8 mouse cellular contexts compared by ENCODE assay signal in genomic region chr16:92058644-92059620, GRCm38 (mm10). TPM values are rescaled to one million over a fixed set of nuclear protein-coding genes. Genes with fewer than 3 reads are reported as not detected.
DNase-seq lines count a peak whose midpoint lies in the region; ATAC-seq and TF ChIP-seq lines count a peak whose summit lies in the region.

No protein-coding gene starts in this region.

- no peaks in the 10 kb centered on the region; the same call in 1 of the 2 replicates for H3K79me2 ChIP-seq in heart, adult 2 months (replicated peaks; ENCODE audit: control insufficient read depth, insufficient read depth, low read length)

- no peak for DNase-seq in heart, adult 2 months
- no peak for DNase-seq in heart, adult 8-10 months (ENCODE audit: low spot score)
- peak; percentile 57 for DNase-seq in embryo, embryonic 10 days (ENCODE audit: low spot score)
- DNase-seq in hindbrain, embryonic 10.5 days (ENCODE audit: low spot score), result peak; percentile 30
- DNase-seq in lung, adult 2 months, result peak; percentile 15
- no peak for DNase-seq in right cerebral cortex, postnatal 25 days

- peaks cover 7% of the 10 kb centered on the region for H3K9me3 ChIP-seq in hindbrain, embryonic 10.5 days

- ATAC-seq in CD4-positive, CD25-positive, alpha-beta regulatory T cell, adult 4 months, result peak; percentile 31

- H3K27me3 ChIP-seq in heart, adult 2 months (ENCODE audit: control insufficient read depth, insufficient read depth, low read length), result no peaks in the 10 kb centered on the region
- no peaks in the 10 kb centered on the region for H3K27me3 ChIP-seq in hindbrain, embryonic 10.5 days (ENCODE audit: insufficient read depth, poor library complexity, severe bottlenecking)

- no peak for TF ChIP-seq EP300 in heart, adult 2 months (IDR thresholded peaks at IDR 0.05; ENCODE audit: insufficient read depth, low read depth, low read length)

- H3K27ac ChIP-seq in heart, adult 2 months, result peak overlapping the region; percentile 96
- H3K27ac ChIP-seq in hindbrain, embryonic 10.5 days, result peak overlapping the region; percentile 97
- no peak overlapping the region for H3K27ac ChIP-seq in olfactory bulb, adult 2 months (ENCODE audit: insufficient read depth, low read depth, low read length)

- peak overlapping the region; percentile 93 for H3K4me3 ChIP-seq in heart, adult 2 months
- peak overlapping the region; percentile 91 for H3K4me3 ChIP-seq in hindbrain, embryonic 10.5 days
- peak overlapping the region; percentile 95 for H3K4me3 ChIP-seq in lung, adult 2 months (replicated peaks; ENCODE audit: extremely low read depth, low read depth, low read length)
- H3K4me3 ChIP-seq in olfactory bulb, adult 2 months (ENCODE audit: insufficient read depth, low read depth, low read length), result peak overlapping the region; percentile 83

- TF ChIP-seq POLR2A in heart, adult 2 months (IDR thresholded peaks at IDR 0.05; ENCODE audit: insufficient read depth, low read depth, low read length), result no peak
- TF ChIP-seq POLR2A in lung, adult 2 months (IDR thresholded peaks at IDR 0.05; ENCODE audit: borderline replicate concordance, extremely low read depth, low read depth, low read length), result no peak
- TF ChIP-seq POLR2A in olfactory bulb, adult 2 months (IDR thresholded peaks at IDR 0.05; ENCODE audit: insufficient read depth, low read depth, low read length), result no peak

- peaks cover 4% of the 10 kb centered on the region; the same call in 1 of the 2 replicates for H3K36me3 ChIP-seq in heart, adult 2 months (ENCODE audit: control insufficient read depth, insufficient read depth, low read length)
- H3K36me3 ChIP-seq in hindbrain, embryonic 10.5 days, result peaks cover 43% of the 10 kb centered on the region

- H3K9ac ChIP-seq in heart, adult 2 months (ENCODE audit: low read depth, low read length), result peak overlapping the region; percentile 97

- intact Hi-C loops in heart, adult 2 months (cut with DNase I), result loop anchor here (2.0 to 5.0 kb wide), 2 partner anchors 42 to 122 kb away; no protein-coding TSS in a partner anchor

- no peak for TF ChIP-seq CTCF in heart, adult 2 months (IDR thresholded peaks at IDR 0.05)
- no peak for TF ChIP-seq CTCF in lung, adult 2 months (IDR thresholded peaks at IDR 0.05; ENCODE audit: insufficient read depth, low read length)
- no peak for TF ChIP-seq CTCF in olfactory bulb, adult 2 months (IDR thresholded peaks at IDR 0.05; ENCODE audit: insufficient read depth, low read depth, low read length)

- WGBS in heart, adult 2 months, result 7% methylated on average over 63 of the region's 63 CpGs
- 1% methylated on average over 63 of the region's 63 CpGs for WGBS in hindbrain, embryonic 10.5 days
- WGBS in lung, adult 2 months, result 7% methylated on average over 61 of the region's 63 CpGs
- 3% methylated on average over 61 of the region's 63 CpGs for WGBS in olfactory bulb, adult 2 months

- H3K4me1 ChIP-seq in heart, adult 2 months (ENCODE audit: control insufficient read depth, insufficient read depth, low read length), result peaks cover 2% of the 10 kb centered on the region
- peaks cover 35% of the 10 kb centered on the region for H3K4me1 ChIP-seq in hindbrain, embryonic 10.5 days (replicated peaks)
- no peaks in the 10 kb centered on the region; the same call in 1 of the 2 replicates for H3K4me1 ChIP-seq in lung, adult 2 months (ENCODE audit: control insufficient read depth, insufficient read depth, low read length)
- H3K4me1 ChIP-seq in olfactory bulb, adult 2 months (ENCODE audit: control insufficient read depth, insufficient read depth, low read length), result peaks cover 12% of the 10 kb centered on the region

RNA-seq across cellular contexts. Expression of gene Slc5a3, which starts 0.8 kb away (rescaled TPM):
- total RNA-seq in heart, adult 2 months (2021), result 1 to 10 TPM; 3.2 to 8.1 TPM
- polyA plus RNA-seq in heart, adult 2 months (2012; rRNA removed), result 1.6 and 2.5 TPM in 2 replicates
- 1 to 10 TPM; 4.4 to 5.8 (median 5.0) TPM for total RNA-seq in heart, adult 8-10 months (2022)
- polyA plus RNA-seq in CD4-positive, CD25-positive, alpha-beta regulatory T cell, adult 4 months (2017; shearing (Covaris generic)), result 10 to 100 TPM in 1 of 2 experiments, 1 to 10 TPM in 1; 7.0 to 11.2 TPM
- 9.8 and 11.3 TPM in 2 replicates for polyA plus RNA-seq in hindbrain, embryonic 10.5 days (2016; fragmentation: Nextera tagmentation; extraction: Ambion mirVana)
- polyA plus RNA-seq in lung, adult 2 months (2012; rRNA removed), result 0.95 and 1.4 TPM in 2 replicates
- polyA plus RNA-seq in olfactory bulb, adult 2 months (2012; ENCODE audit: insufficient read depth, insufficient read length, low replicate concordance, missing spikeins), result not detected in 2 replicates

RNA-seq across cellular contexts. Expression of gene Gm49711, which starts 0.8 kb away (rescaled TPM):
- total RNA-seq in heart, adult 2 months (2021), result not detected
- polyA plus RNA-seq in heart, adult 2 months (2012; rRNA removed), result not detected in 2 replicates
- total RNA-seq in heart, adult 8-10 months (2022), result not detected
- polyA plus RNA-seq in CD4-positive, CD25-positive, alpha-beta regulatory T cell, adult 4 months (2017; shearing (Covaris generic)), result not detected
- 0.24 TPM in 1 of 2 replicates, not detected in the other for polyA plus RNA-seq in hindbrain, embryonic 10.5 days (2016; fragmentation: Nextera tagmentation; extraction: Ambion mirVana)
- 0.10 TPM in 1 of 2 replicates, not detected in the other for polyA plus RNA-seq in lung, adult 2 months (2012; rRNA removed)
- polyA plus RNA-seq in olfactory bulb, adult 2 months (2012; ENCODE audit: insufficient read depth, insufficient read length, low replicate concordance, missing spikeins), result not detected in 2 replicates

RNA-seq across cellular contexts. Expression of gene Mrps6, which starts 0.9 kb away (rescaled TPM):
- total RNA-seq in heart, adult 2 months (2021), result 10 to 100 TPM; 53.0 to 58.4 TPM
- polyA plus RNA-seq in heart, adult 2 months (2012; rRNA removed), result 40.5 and 43.0 TPM in 2 replicates
- 10 to 100 TPM; 57.6 to 68.6 (median 66.3) TPM for total RNA-seq in heart, adult 8-10 months (2022)
- polyA plus RNA-seq in CD4-positive, CD25-positive, alpha-beta regulatory T cell, adult 4 months (2017; shearing (Covaris generic)), result 10 to 100 TPM; 47.8 to 49.1 TPM
- polyA plus RNA-seq in hindbrain, embryonic 10.5 days (2016; fragmentation: Nextera tagmentation; extraction: Ambion mirVana), result 139 and 143 TPM in 2 replicates
- polyA plus RNA-seq in lung, adult 2 months (2012; rRNA removed), result 15.7 and 15.9 TPM in 2 replicates
- polyA plus RNA-seq in olfactory bulb, adult 2 months (2012; ENCODE audit: insufficient read depth, insufficient read length, low replicate concordance, missing spikeins), result not detected in 2 replicates

Comparison
In these comparisons a context has a peak if more than half of its experiments do, and no peak if none do; other contexts are left out.
1. DNase-seq: peak in embryo, embryonic 10 days (single experiment), hindbrain, embryonic 10.5 days (single experiment) and lung, adult 2 months (single experiment); none in heart, adult 2 months (0 of 2), heart, adult 8-10 months (single experiment) and right cerebral cortex, postnatal 25 days (single experiment).
2. RNA of gene Mrps6, which starts 0.9 kb away (polyA plus RNA-seq): 139 to 143 TPM in hindbrain, embryonic 10.5 days, 47.8 to 49.1 TPM in CD4-positive, CD25-positive, alpha-beta regulatory T cell, adult 4 months, 40.5 to 43.0 TPM in heart, adult 2 months and 15.7 to 15.9 TPM in lung, adult 2 months; not detected in olfactory bulb, adult 2 months; every median in the first group is over 10 times any median in the second.
3. Peak in every context shown above with its lines, with median percentiles within 50 percentile points of each other: H3K4me3 ChIP-seq.